Mouse (Mus musculus) layer of hippocampus, adult 18-20 months (tissue): ENCODE results near the gene Serpinb9d. TPM values are rescaled to one million over a fixed set of nuclear protein-coding genes. Genes with fewer than 3 reads are reported as not detected.
"Not testable (repeated sequence)": the region's sequence is repeated elsewhere in the genome, so short reads cannot be mapped to it uniquely, and the experiment has no call there.

Experiments
- DNase-seq, 2 experiments: peaks; one replicate each; pipeline ENCODE4 v3.0.0; 2022; ENCODE audit warnings: low spot score in 2 of 2
- long read RNA-seq: library from polyadenylated mRNA; stranded (forward); transcript quantifications from one replicate; pipeline ENCODE4 v2.0.0, GENCODE M21; 2021
- total RNA-seq, 2 experiments: library from RNA; stranded (reverse); gene quantifications; 2 replicates each; pipeline ENCODE4 v1.2.3; 2021

Gene Serpinb9d
- not detected for total RNA-seq
- long read RNA-seq: 0 reads

DNA sequence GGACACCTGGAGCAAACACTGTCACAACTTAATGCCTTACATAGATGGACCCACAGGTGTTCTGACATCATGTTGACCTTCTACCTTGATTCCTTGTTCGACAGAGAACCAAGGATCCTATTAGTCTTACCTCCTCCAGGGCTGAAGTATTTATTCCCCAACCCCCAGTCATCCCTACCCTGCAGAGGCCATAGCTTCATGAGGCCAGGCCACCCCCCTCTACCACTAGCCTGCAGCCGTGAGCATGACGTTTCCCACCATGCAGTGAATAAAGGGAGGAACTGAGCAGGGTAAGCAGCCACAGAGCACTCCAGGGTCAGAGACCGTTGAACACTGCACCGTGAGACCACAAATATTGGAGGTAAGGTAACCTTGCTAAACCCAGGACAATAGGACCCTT lies at the start of gene Serpinb9d:
TSS of gene Serpinb9d (plus strand) at position 301 of the 400 bp plus-strand sequence.
- DNase-seq: no peak

DNA sequence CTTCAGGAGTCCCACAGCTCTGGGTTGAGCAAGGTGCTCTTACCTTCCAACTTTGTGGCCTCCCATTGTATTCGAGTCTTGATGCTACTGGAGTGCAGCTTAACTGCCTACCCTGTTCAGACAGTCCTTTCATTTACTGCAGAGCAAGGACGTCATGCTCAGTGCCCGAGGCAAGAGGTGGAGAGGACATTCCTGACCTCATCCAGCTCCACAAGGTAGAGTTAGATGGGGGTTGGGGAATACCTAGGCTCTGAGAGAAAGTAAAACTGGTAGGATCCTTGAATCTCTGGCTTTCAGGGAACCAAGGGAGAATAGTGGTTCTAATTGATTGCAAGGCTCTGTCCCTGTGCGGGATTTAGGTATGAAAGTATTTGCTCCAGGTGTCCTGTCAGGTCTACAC lies 33.1 kb upstream of the Serpinb9d start, which contains the start of gene Serpinb9c:
TSS of gene Serpinb9c (minus strand) at position 101 of the 400 bp plus-strand sequence.
- DNase-seq: no peak

DNA sequence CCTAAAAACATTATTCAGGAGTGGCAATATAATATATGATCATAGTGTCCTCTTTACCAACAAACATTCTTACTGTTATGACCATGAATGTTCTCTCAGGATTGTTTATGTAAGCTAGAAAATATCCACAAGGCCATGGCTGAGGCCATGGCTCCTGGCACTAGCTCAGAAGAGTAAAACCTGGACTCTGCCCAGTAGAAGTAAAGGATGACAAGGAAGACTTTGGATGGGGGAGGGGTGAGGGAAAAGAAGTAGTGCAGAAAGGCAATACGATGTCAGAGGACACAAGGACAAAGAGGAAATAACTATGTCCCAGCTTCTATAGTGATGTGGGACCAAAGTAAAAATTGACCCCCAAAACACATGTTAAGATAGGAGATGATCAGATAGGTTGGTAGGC lies 2.3 kb upstream of the Serpinb9d start:
- not testable (repeated sequence) for DNase-seq

DNA sequence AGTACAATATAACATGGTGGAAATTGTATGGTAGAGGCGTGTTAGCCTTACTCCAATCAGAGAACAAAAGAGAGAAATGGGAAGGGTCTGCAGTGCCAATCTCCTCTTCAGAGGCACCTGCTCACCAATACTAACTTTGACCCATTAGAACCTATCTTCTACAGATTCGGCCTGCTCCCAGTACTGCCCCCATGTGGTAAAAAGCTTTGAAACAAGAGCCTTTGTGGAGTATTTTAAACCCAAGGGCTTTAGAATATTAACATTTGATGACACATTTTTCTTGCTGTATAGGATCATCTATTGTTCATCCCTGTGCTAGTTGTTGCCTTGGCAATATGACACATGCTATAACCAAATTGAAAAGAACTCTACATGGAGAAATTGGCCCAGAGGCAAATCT lies 7.0 kb downstream of the Serpinb9d start:
- DNase-seq: peak in 1 of 2 experiments; percentile 11

DNA sequence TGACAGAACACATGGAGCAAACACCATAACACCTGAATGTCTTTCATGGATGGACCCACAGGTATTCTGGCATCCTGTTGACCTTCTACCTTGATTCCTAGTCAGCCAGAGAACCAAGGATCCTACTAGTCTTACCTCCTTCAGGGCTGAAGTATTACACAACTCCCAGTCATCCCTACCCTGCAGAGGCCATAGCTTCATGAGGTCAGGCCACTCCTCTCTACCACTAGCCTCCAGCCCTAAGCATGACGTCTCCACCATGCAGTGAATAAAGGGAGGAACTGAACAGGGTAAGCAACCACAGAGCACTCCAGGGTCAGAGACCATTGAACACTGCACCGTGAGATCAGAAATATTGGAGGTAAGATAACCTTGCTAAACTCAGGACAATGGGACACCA lies 56.6 kb downstream of the Serpinb9d start, which contains the start of gene Serpinb9e:
TSS of gene Serpinb9e (plus strand) at position 301 of the 400 bp plus-strand sequence.
- not testable (repeated sequence) for DNase-seq

Other genes starting within 250 kb of the Serpinb9d start
- 1 to 10 TPM in 1 of 2 experiments, under 1 TPM in 1; 0.63 to 1.0 TPM for gene Serpinb6b, start 227.8 kb upstream of the Serpinb9d start, total RNA-seq
- gene Serpinb9, start 189.7 kb upstream of the Serpinb9d start, total RNA-seq: 1 to 10 TPM; 5.7 to 6.1 TPM
- not detected for gene Serpinb9b, start 165.5 kb upstream of the Serpinb9d start, total RNA-seq
- gene Serpinb1b, start 114.4 kb upstream of the Serpinb9d start, total RNA-seq: 1 to 10 TPM in 1 of 2 experiments, under 1 TPM in 1; 0.81 to 1.3 TPM
- not detected for gene Serpinb9c, start 33.2 kb upstream of the Serpinb9d start, total RNA-seq
- not detected for gene Serpinb9e, start 56.7 kb downstream of the Serpinb9d start, total RNA-seq
- not detected for gene Serpinb9f, start 131.1 kb downstream of the Serpinb9d start, total RNA-seq
- gene Gm11397, start 202.8 kb downstream of the Serpinb9d start, total RNA-seq: not detected